Mouse (Mus musculus) intestine, embryonic 16.5 days (tissue): Measurements from ENCODE around the gene Cldn2. TPM values are rescaled to one million over a fixed set of nuclear protein-coding genes. Genes with fewer than 3 reads are reported as not detected.

Source experiments
- ATAC-seq: fragments of 200-750 bp; cut with Nextera tagmentation; 2 replicates; pipeline ENCODE4 v1.8.0; 2017; ENCODE audit warnings: moderate TSS enrichment, moderate library complexity
- H3K27ac ChIP-seq: fragments of 300-500 bp; sonication (generic); 2 replicates; pipeline ENCODE4 v1.5.1; 2014; ENCODE audit warnings: mild to moderate bottlenecking, low read length
- H3K27me3 ChIP-seq: fragments of 300-500 bp; sonication (generic); replicated peaks from 2 replicates; pipeline ENCODE4 v1.6.1; 2014; ENCODE audit warnings: low read length, control low read depth, mixed read lengths; ENCODE audit not compliant: control insufficient read depth, insufficient read depth
- H3K36me3 ChIP-seq: fragments of 300-500 bp; sonication (generic); 2 replicates; pipeline ENCODE4 v1.6.1; 2014; ENCODE audit warnings: low read length, control low read depth; ENCODE audit not compliant: control insufficient read depth, insufficient read depth
- H3K4me1 ChIP-seq: fragments of 300-500 bp; sonication (generic); 2 replicates; pipeline ENCODE4 v1.6.1; 2014; ENCODE audit warnings: low read length, control low read depth, mixed read lengths; ENCODE audit not compliant: control insufficient read depth, insufficient read depth
- H3K4me2 ChIP-seq: fragments of 300-500 bp; sonication (generic); 2 replicates; pipeline ENCODE4 v1.6.1; 2014; ENCODE audit warnings: low read depth, low read length, control low read depth
- H3K4me3 ChIP-seq: fragments of 300-500 bp; sonication (generic); 2 replicates; pipeline ENCODE4 v1.5.1; 2014; ENCODE audit warnings: mild to moderate bottlenecking, low read length
- H3K9ac ChIP-seq: fragments of 300-500 bp; sonication (generic); 2 replicates; pipeline ENCODE4 v1.6.1; 2014; ENCODE audit warnings: low read depth, low read length
- H3K9me3 ChIP-seq: fragments of 300-500 bp; sonication (generic); 2 replicates; pipeline ENCODE4 v1.6.1; 2016; ENCODE audit warnings: low read length, control low read depth; ENCODE audit not compliant: control insufficient read depth
- WGBS: fragments of 180-500 bp; shearing (Covaris S2); extraction: QIAGEN DNeasy Blood & Tissue Kit; methylation state at CpG from one replicate; pipeline ENCODE4 v1.1.7; 2014; 5-methylcytosine and 5-hydroxymethylcytosine counted together
- polyA plus RNA-seq: library from polyadenylated mRNA; unstranded; fragments of >200 nt; fragmentation: Nextera tagmentation; extraction: Ambion mirVana; gene quantifications from 2 replicates; pipeline ENCODE4 v1.2.1, GENCODE M21; 2015

The Cldn2 gene
- polyA plus RNA-seq, 1 experiment from 2014 or later: 88.3 TPM

GRCm38 (mm10) chrX:139799953-139800352 is 675 bp upstream of the Cldn2 start:
- 72% methylated on average over 3 of the region's 3 CpGs for WGBS
- no peaks in the 10 kb centered on the region for H3K36me3 ChIP-seq
- no peaks in the 10 kb centered on the region for H3K4me1 ChIP-seq
- H3K9ac ChIP-seq: no peak overlapping the region
- no peak overlapping the region for H3K4me3 ChIP-seq
- peak; percentile 73 for ATAC-seq
- H3K9me3 ChIP-seq: no peaks in the 10 kb centered on the region
- H3K27me3 ChIP-seq: no peaks in the 10 kb centered on the region
- no peak overlapping the region for H3K27ac ChIP-seq
- no peak overlapping the region for H3K4me2 ChIP-seq

- no peak overlapping the region for H3K9ac ChIP-seq
- no peak for ATAC-seq
- H3K27me3 ChIP-seq: no peaks in the 10 kb centered on the region
- no peaks in the 10 kb centered on the region for H3K36me3 ChIP-seq
- no peak overlapping the region for H3K4me3 ChIP-seq
- no peaks in the 10 kb centered on the region for H3K4me1 ChIP-seq
- H3K4me2 ChIP-seq: no peak overlapping the region
- whole genome bisulfite sequencing: 75% methylated on average over 2 of the region's 2 CpGs
- H3K9me3 ChIP-seq: no peaks in the 10 kb centered on the region
- no peak overlapping the region for H3K27ac ChIP-seq
Measured at GRCm38 (mm10) chrX:139803028-139803427, 2.4 kb downstream of the Cldn2 start.

GRCm38 (mm10) chrX:139805918-139806317 is 5.3 kb downstream of the Cldn2 start:
- no peak overlapping the region for H3K4me2 ChIP-seq
- no peaks in the 10 kb centered on the region for H3K9me3 ChIP-seq
- 70% methylated on average over 4 of the region's 4 CpGs for WGBS
- no peak overlapping the region for H3K4me3 ChIP-seq
- H3K4me1 ChIP-seq: no peaks in the 10 kb centered on the region
- no peaks in the 10 kb centered on the region for H3K27me3 ChIP-seq
- H3K36me3 ChIP-seq: no peaks in the 10 kb centered on the region
- ATAC-seq: peak; percentile 70
- no peak overlapping the region for H3K9ac ChIP-seq
- peak overlapping the region; percentile 57 for H3K27ac ChIP-seq

GRCm38 (mm10) chrX:139807391-139807790 is 6.8 kb downstream of the Cldn2 start:
- Histone ChIP-seq H3K27ac (peak overlapping the region; percentile 81), H3K4me1 (no peaks in the 10 kb centered on the region), H3K4me3 (no peak overlapping the region), H3K36me3 (no peaks in the 10 kb centered on the region), H3K9ac (no peak overlapping the region), H3K27me3 (no peaks in the 10 kb centered on the region), H3K4me2 (no peak overlapping the region), H3K9me3 (no peaks in the 10 kb centered on the region)
- WGBS: 63% methylated on average over 2 of the region's 2 CpGs
- no peak for ATAC-seq

GRCm38 (mm10) chrX:139808085-139808484 is 7.5 kb downstream of the Cldn2 start:
- WGBS: 49% methylated on average over 4 of the region's 4 CpGs
- no peaks in the 10 kb centered on the region for H3K36me3 ChIP-seq
- H3K4me2 ChIP-seq: 0 out of 2 replicates have a peak overlapping the region, but pooled peaks have one; percentile 17
- H3K9ac ChIP-seq: no peak overlapping the region
- peak; percentile 82 for ATAC-seq
- H3K4me3 ChIP-seq: no peak overlapping the region
- H3K27me3 ChIP-seq: no peaks in the 10 kb centered on the region
- H3K9me3 ChIP-seq: no peaks in the 10 kb centered on the region
- no peaks in the 10 kb centered on the region for H3K4me1 ChIP-seq
- H3K27ac ChIP-seq: peak overlapping the region; percentile 81

GRCm38 (mm10) chrX:139808501-139808900 is 7.9 kb downstream of the Cldn2 start:
- H3K27me3 ChIP-seq: no peaks in the 10 kb centered on the region
- H3K36me3 ChIP-seq: no peaks in the 10 kb centered on the region
- 80% methylated on average over 10 of the region's 10 CpGs for WGBS
- H3K9ac ChIP-seq: peak overlapping the region; percentile 56
- H3K4me3 ChIP-seq: peak overlapping the region; percentile 44
- H3K4me1 ChIP-seq: no peaks in the 10 kb centered on the region
- H3K9me3 ChIP-seq: no peaks in the 10 kb centered on the region
- peak overlapping the region; percentile 69 for H3K27ac ChIP-seq
- 0 out of 2 replicates have a peak overlapping the region, but pooled peaks have one; percentile 17 for H3K4me2 ChIP-seq
- ATAC-seq: peak; percentile 22; the same call in 1 of the 2 replicates

- Histone ChIP-seq H3K27ac (peak overlapping the region; percentile 70), H3K4me1 (no peaks in the 10 kb centered on the region), H3K4me2 (0 out of 2 replicates have a peak overlapping the region, but pooled peaks have one; percentile 25), H3K9ac (no peak overlapping the region), H3K9me3 (no peaks in the 10 kb centered on the region), H3K27me3 (no peaks in the 10 kb centered on the region), H3K36me3 (no peaks in the 10 kb centered on the region), H3K4me3 (no peak overlapping the region)
- WGBS: 53% methylated on average over 3 of the region's 3 CpGs
- ATAC-seq: peak; percentile 78
Measured at GRCm38 (mm10) chrX:139812636-139813298, 12.1 kb downstream of the Cldn2 start.

- Histone ChIP-seq H3K4me3 (no peak overlapping the region), H3K4me2 (peak overlapping the region; percentile 16), H3K36me3 (no peaks in the 10 kb centered on the region), H3K9ac (peak overlapping the region; percentile 29; the same call in 1 of the 2 replicates), H3K4me1 (no peaks in the 10 kb centered on the region), H3K9me3 (no peaks in the 10 kb centered on the region), H3K27me3 (no peaks in the 10 kb centered on the region), H3K27ac (peak overlapping the region; percentile 70)
- WGBS: 67% methylated on average over 9 of the region's 9 CpGs
- no peak for ATAC-seq
Measured at GRCm38 (mm10) chrX:139813299-139814002, 12.8 kb downstream of the Cldn2 start.

GRCm38 (mm10) chrX:139814018-139814635 is 13.5 kb downstream of the Cldn2 start:
- Histone ChIP-seq H3K27ac (peak overlapping the region; percentile 70), H3K9ac (no peak overlapping the region), H3K36me3 (no peaks in the 10 kb centered on the region), H3K4me2 (peak overlapping the region; percentile 16), H3K4me1 (no peaks in the 10 kb centered on the region), H3K4me3 (no peak overlapping the region), H3K27me3 (no peaks in the 10 kb centered on the region), H3K9me3 (no peaks in the 10 kb centered on the region)
- WGBS: 63% methylated on average over 8 of the region's 8 CpGs
- peak; percentile 79 for ATAC-seq
